Mouse (Mus musculus) megakaryocyte, embryonic 14.5 days (primary cell): ENCODE measurements around the gene Ssr3.

Experiments used
- FLI1 ChIP-seq: IDR thresholded peaks from 2 replicates; pipeline ENCODE4 v1.6.1; 2012; ENCODE audit warnings: low read length, inconsistent platforms, mixed read lengths
- GATA1 ChIP-seq: IDR thresholded peaks from 3 replicates; pipeline ENCODE4 v1.6.1; 2012; ENCODE audit warnings: mixed read lengths, low read length, inconsistent platforms, borderline replicate concordance

- TF ChIP-seq GATA1 (no peak), FLI1 (no peak)
These were observed 32.1 kb downstream of the Ssr3 start for GRCm38 (mm10) chr3:65360163-65360969.
